Mouse (Mus musculus) embryo, embryonic 9.5 days (tissue): ENCODE results near the gene Litaf.

Experiments
- DNase-seq: peaks from one replicate; pipeline ENCODE4 v3.0.0-alpha.2; 2017; ENCODE audit errors: extremely low spot score

The Litaf gene

DNA sequence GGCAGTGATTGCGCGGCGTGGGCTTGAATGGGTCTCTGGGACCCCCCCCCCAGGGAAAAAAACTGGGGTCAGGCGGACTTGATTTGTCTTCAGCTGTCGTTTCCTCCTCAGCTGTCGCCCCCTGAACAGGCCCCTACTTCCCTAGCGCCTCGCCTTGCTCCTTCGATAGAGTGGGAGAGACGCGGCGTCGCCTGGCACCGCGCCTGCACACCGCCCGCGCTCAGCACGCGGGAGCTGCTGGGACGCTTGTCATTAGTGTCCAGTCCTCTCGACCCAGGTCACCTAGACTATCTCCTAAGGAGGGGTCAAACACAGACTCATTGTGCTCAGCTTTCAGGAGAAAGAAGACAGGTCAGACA lies 855 bp upstream of the Litaf start:
- DNase-seq: no peak

DNA sequence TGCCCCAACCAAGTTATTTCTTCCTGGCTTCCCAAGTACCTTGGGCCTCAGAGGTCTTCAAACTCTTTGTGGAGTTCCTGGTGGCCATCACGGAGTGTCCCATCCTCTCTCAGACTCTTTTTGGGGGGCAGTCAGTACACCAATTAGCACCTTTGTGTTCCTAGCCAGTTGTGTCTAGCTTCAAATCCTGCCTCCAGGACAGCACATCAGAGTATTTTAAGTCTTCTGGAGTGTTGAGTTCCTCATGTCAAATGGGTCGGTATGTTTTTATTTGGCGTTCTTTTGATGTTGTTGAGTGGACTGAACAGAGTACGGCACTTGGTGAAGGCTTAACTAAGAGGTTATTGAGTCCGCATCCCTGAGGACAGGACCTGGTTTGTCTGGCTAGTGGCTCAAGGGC lies 526 bp downstream of the Litaf start:
- DNase-seq: peak; percentile 38

GRCm38 (mm10) chr16:11064742-11065141 lies 1.2 kb downstream of the Litaf start:
- no peak for DNase-seq

- no peak for DNase-seq
These were observed 1.6 kb downstream of the Litaf start for GRCm38 (mm10) chr16:11064341-11064740.

DNA sequence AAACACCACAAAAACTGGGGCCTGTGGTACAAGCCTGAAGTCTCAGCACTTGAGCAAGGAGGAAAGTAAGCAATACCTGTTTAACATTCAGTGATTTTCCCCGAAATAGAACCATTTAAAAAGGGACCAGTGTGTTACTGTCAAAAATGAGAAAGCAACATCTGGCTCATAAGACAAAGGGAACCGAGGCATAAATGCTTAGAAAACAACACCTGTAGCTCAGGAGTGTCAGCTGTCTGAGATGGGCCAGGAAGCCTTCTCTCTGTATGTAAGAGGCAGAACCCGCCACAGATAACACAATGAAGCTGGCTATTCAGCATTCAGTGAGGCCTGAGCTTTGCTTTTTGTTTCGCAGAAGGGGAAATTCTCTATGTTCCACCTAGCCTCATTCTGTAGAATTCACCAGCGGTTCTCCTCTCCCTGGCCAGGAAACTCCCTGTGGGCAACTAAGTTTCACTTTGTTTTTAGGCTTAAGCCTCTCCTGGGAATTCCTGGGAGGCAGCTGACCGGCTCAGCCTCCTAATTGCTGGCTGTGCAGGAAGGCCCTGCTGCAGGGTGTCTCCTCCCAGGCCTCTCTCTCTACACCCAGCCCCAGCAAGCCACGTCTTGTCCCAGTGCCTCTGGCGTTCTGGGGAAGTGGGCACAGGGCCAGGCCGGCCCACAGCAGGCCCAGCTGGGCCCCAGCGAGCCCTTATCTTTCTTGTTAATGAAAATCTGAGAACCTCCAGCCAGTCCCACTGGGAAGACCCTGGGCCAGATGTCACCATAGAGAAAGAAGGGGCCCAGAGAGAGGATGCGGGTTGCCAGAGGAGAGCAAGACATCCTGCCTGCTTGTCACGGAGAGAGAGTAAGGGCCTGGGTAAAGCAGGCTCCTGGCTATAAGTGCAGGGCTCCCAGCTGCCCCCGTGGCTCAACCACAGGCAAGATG lies 2.9 kb downstream of the Litaf start:
- DNase-seq: peak; percentile 43

DNA sequence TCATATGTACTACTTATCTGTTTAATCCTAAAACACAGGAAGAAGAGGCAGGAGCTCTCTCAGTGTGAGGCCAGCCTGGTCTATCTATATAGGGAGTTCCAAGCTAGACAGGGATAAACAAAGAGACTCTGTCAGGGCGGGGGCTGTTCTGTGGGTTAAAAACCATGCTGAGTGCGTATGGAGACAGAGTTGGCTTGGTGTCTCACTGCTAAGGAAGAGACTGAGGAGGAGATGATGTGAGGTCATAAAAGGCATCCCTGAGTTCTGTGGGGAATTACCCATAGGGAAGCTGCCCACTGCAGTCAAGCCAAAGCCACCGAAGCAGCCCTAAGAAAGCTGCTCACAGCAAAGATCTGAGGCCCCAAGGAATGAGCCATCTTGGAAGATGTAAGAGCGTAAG lies 5.3 kb downstream of the Litaf start, which contains the start of gene Snn:
Gene Snn (plus strand): TSS at position 301 of the 400 bp plus-strand sequence.
- DNase-seq: no peak

GRCm38 (mm10) chr16:11055916-11056315 lies 10.0 kb downstream of the Litaf start:
- DNase-seq: no peak

DNA sequence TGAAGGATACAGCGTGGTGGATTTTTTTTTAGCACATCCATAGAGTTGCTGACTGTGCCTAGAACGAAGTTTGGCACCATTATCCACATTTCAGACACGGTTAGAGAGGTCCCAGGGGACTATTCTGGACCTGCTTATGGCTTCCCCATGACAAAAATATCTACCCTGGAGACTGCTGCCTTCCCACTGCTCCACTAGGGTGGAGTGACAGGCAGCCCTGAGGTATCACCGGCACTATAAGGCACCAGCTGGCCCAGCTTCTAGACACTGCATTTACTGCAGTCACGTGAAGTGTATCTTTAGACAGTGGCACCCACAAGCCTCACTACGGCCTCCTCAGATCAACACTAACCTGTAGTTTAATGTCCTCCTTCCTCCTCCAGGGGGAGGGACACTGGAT lies 11.1 kb downstream of the Litaf start:
- no peak for DNase-seq

GRCm38 (mm10) chr16:11054409-11054808 lies 11.5 kb downstream of the Litaf start:
- no peak for DNase-seq

DNA sequence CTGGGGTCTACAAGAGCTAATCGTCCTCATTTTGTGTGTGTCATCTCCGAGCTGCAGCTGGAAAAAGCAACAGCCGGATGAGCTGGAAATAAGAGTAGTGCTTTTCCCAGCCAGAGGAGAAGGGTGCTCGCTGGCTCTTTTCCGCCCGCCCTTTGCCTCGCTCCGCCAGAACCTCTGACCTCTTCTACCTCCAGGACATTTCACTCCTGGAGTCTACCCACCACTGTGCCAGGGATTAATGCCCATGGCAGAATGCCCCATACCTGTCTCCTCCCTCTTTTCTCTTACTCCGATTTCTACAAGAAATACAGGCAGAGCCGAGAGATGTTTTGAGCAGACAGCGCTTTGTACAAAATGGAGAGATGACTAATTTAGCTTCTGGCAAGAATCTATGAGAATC lies 14.8 kb downstream of the Litaf start:
- no peak for DNase-seq

GRCm38 (mm10) chr16:11050226-11050625 lies 15.7 kb downstream of the Litaf start:
- no peak for DNase-seq

DNA sequence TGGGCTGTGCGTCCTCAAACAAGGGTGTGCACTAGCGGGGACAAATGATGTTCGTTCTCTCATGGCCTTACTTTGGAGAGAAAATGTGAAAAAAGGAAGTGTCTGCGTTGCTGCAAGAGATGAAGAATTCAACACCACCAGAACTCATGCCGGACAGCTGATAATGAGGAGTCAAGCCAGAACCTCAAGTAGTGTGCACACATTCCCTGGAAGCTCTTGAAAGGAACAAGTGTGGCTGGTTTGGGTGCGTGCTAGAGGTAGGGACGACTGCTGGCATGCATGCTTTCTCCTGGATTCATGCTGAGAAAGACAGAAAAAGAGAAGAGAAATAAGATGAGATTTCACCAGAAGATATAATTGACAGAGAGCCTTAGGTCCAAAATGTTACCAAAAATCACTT lies 18.8 kb downstream of the Litaf start:
- no peak for DNase-seq

DNA sequence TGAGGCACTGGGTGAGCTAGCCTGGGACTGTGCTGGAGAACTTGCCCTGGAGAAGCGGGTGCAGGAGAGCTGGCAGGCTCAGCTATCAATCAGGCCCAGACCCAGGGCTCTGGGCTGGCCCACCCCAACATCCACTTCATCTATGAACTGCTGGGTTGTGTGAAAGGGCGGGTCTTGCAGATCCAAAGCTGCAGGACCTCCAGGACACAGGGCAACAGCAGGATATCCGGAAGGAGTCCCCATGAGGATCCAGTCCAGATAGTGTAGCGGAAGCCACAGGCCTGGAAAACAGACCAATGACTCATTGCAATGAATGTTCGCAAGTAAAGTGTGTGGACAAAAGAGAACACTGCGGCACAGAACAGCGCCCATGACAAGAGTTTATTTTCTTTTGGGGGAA lies 19.5 kb downstream of the Litaf start:
- no peak for DNase-seq

- no peak for DNase-seq
These were observed 22.7 kb downstream of the Litaf start for GRCm38 (mm10) chr16:11043239-11043638.

DNA sequence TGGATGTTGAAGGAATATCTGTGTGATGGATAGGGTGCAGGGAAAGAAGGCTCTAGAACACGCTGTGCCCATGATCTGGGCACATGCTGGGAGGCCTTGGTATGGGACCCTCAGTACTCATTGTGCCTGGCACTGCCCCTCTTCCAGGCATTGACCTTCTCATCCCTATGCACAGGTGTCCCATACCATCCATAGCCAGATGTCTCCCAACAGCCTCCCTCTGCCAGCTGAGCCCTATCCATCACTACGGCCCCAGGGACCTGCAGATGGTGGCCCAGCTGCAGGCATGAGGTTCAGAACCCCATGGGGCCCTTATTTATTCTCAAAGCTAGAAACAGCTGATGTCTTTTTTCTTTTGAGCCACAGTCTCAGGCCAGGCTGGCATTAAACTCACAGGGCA lies 25.4 kb downstream of the Litaf start:
- no peak for DNase-seq

- DNase-seq: peak; percentile 85
These were observed 30.0 kb downstream of the Litaf start for GRCm38 (mm10) chr16:11035790-11036431.

- DNase-seq: no peak
These were observed 30.7 kb downstream of the Litaf start for GRCm38 (mm10) chr16:11035273-11035672.

DNA sequence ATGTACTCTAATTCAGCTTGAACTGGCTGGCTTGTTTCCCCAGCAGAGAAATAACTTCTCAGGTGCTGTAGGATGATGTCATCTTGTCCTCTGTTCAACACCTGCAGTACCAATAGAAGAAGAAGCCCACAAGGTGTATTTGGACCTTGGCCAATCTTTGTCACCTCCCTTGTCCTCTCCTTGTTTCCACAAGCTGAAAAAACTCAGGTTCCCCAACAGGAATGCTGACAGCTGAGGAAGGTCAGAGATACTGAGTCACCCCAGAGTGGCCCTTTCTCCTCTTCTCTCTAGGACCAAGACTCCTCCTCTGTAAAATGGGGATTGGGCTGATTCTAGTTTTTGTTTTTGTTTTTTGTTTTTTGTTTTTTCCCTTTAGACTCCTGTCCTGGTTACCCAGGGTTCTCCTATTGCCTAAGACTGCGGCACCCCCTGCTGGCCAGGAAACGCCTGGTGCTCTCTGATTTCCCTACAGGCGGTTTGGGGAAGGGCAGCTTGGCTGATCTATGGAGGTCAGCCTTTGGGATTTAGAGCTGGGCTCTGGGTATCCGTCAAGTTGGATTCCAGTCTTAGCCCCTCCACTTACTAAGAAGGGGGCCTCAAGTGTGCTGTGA lies 31.7 kb downstream of the Litaf start:
- DNase-seq: peak; percentile 82

- DNase-seq: no peak
These were observed 34.6 kb downstream of the Litaf start for GRCm38 (mm10) chr16:11031320-11031719.

DNA sequence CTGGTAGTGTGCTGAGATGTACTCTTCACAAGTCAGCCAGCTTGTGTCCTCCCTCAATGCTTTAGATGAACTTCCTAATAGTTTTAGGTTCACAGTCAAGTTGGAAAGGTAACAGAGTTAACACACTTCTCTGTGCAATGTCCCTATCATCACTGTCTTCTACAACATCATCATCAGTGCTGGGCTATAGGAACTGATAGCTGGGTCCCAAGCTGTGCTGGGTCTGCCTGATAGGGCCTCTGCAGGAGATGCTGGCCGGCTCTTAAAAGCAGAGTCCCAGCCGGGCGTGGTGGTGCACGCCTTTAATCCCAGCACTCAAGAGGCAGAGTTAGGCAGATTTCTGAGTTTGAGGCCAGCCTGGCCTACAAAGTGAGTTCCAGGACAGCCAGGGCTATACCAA lies 35.1 kb downstream of the Litaf start:
- no peak for DNase-seq

DNA sequence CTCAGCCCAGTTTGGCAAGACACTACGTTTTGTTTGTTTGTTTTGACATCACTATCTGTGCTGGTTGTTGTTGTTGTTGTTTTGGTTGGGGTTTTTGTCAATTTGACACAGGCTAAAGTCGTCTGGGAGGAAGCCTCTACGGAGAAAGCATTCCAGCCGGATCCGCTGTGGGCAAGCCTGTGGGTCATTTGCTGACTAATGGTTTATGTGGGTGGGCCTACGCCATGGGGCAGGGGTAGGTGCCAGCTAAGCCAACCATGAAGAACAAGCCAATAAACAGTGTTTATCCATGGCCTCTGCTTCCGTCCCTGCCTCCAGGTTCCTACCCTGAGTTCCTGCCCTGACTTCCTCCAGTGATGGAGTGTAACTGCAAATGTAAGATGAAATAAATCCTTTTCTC lies 37.8 kb downstream of the Litaf start:
- DNase-seq: no peak

GRCm38 (mm10) chr16:11024841-11025240 lies 41.1 kb downstream of the Litaf start:
- DNase-seq: no peak

- DNase-seq: no peak
These were observed 42.3 kb downstream of the Litaf start for GRCm38 (mm10) chr16:11023618-11024017.
